Mouse (Mus musculus): ENCODE measurements around the gene Mapk3. TPM values are rescaled to one million over a fixed set of nuclear protein-coding genes. Genes with fewer than 3 reads are reported as not detected.

Gene Mapk3
- polyA plus RNA-seq, 1 experiment from 2014 or later = 63.6 TPM

- no peaks in the 10 kb centered on the region for H3K9me3 ChIP-seq (replicated peaks)
- peaks cover 30% of the 10 kb centered on the region for H3K4me1 ChIP-seq
- peak overlapping the region; percentile 74; the same call in 1 of the 2 replicates for H3K4me3 ChIP-seq
- H3K27me3 ChIP-seq = no peaks in the 10 kb centered on the region
- ATAC-seq (ENCODE audit: low FRiP score) = no peak
- peaks cover 31% of the 10 kb centered on the region for H3K36me3 ChIP-seq
- H3K4me2 ChIP-seq (replicated peaks) = peak overlapping the region; percentile 88
- WGBS = 66% methylated on average over 4 of the region's 4 CpGs
- H3K27ac ChIP-seq = peak overlapping the region; percentile 89; the same call in 1 of the 2 replicates
- peak overlapping the region; percentile 90; the same call in 1 of the 2 replicates for H3K9ac ChIP-seq
Measured at GRCm38 (mm10) chr7:126760956-126761355, 1.6 kb downstream of the Mapk3 start.

GRCm38 (mm10) chr7:126761529-126762067 is 2.2 kb downstream of the Mapk3 start:
- Histone ChIP-seq H3K4me1 (peaks cover 30% of the 10 kb centered on the region), H3K9ac (no peak overlapping the region), H3K27ac (peak overlapping the region; percentile 1; the same call in 1 of the 2 replicates), H3K4me2 (replicated peaks) (peak overlapping the region; percentile 88), H3K4me3 (no peak overlapping the region), H3K9me3 (replicated peaks) (no peaks in the 10 kb centered on the region), H3K27me3 (no peaks in the 10 kb centered on the region), H3K36me3 (peaks cover 36% of the 10 kb centered on the region)
- 80% methylated on average over 6 of the region's 6 CpGs for WGBS
- ATAC-seq (ENCODE audit: low FRiP score) = no peak

GRCm38 (mm10) chr7:126762471-126763008 is 3.1 kb downstream of the Mapk3 start:
- Histone ChIP-seq H3K27me3 (no peaks in the 10 kb centered on the region), H3K36me3 (peaks cover 46% of the 10 kb centered on the region), H3K4me2 (replicated peaks) (peak overlapping the region; percentile 27; the same call in 1 of the 2 replicates), H3K9ac (no peak overlapping the region), H3K4me1 (peaks cover 30% of the 10 kb centered on the region), H3K9me3 (replicated peaks) (no peaks in the 10 kb centered on the region), H3K27ac (no peak overlapping the region), H3K4me3 (no peak overlapping the region)
- 71% methylated on average over 17 of the region's 17 CpGs for whole genome bisulfite sequencing
- ATAC-seq (ENCODE audit: low FRiP score) = no peak

GRCm38 (mm10) chr7:126765540-126765939 is 6.1 kb downstream of the Mapk3 start:
- Histone ChIP-seq H3K27me3 (no peaks in the 10 kb centered on the region), H3K27ac (no peak overlapping the region), H3K4me3 (no peak overlapping the region), H3K36me3 (peaks cover 75% of the 10 kb centered on the region), H3K4me2 (replicated peaks) (no peak overlapping the region), H3K9me3 (replicated peaks) (no peaks in the 10 kb centered on the region), H3K9ac (no peak overlapping the region), H3K4me1 (peaks cover 23% of the 10 kb centered on the region)
- 83% methylated on average over 9 of the region's 9 CpGs for WGBS
- ATAC-seq (ENCODE audit: low FRiP score) = no peak

- Histone ChIP-seq H3K9me3 (replicated peaks) (no peaks in the 10 kb centered on the region), H3K27ac (no peak within 1 kb of the TSS), H3K4me1 (peaks cover 17% of the 10 kb centered on the region), H3K36me3 (peaks cover 82% of the 10 kb centered on the region), H3K27me3 (no peaks in the 10 kb centered on the region), H3K4me3 (no peak within 1 kb of the TSS), H3K9ac (no peak within 1 kb of the TSS), H3K4me2 (replicated peaks) (no peak within 1 kb of the TSS)
- WGBS = 94% methylated on average over 16 of the region's 16 CpGs
- no peak for ATAC-seq (ENCODE audit: low FRiP score)
Measured at GRCm38 (mm10) chr7:126766201-126766600, 6.8 kb downstream of the Mapk3 start, which contains the start of gene Gdpd3. Gene Gdpd3, plus strand, starts transcription at chr7:126766334.

GRCm38 (mm10) chr7:126767001-126767400 is 7.6 kb downstream of the Mapk3 start:
- no peak for ATAC-seq (ENCODE audit: low FRiP score)
- H3K27ac ChIP-seq = no peak overlapping the region
- peaks cover 83% of the 10 kb centered on the region for H3K36me3 ChIP-seq
- H3K4me2 ChIP-seq (replicated peaks) = no peak overlapping the region
- no peaks in the 10 kb centered on the region for H3K27me3 ChIP-seq
- WGBS = 92% methylated on average over 8 of the region's 8 CpGs
- no peak overlapping the region for H3K9ac ChIP-seq
- H3K9me3 ChIP-seq (replicated peaks) = no peaks in the 10 kb centered on the region
- no peak overlapping the region for H3K4me3 ChIP-seq
- peaks cover 11% of the 10 kb centered on the region for H3K4me1 ChIP-seq

GRCm38 (mm10) chr7:126770784-126771183 is 11.4 kb downstream of the Mapk3 start:
- Histone ChIP-seq H3K36me3 (peaks cover 59% of the 10 kb centered on the region), H3K27ac (no peak overlapping the region), H3K4me1 (peaks cover 3% of the 10 kb centered on the region), H3K4me2 (replicated peaks) (no peak overlapping the region), H3K4me3 (no peak overlapping the region), H3K9me3 (replicated peaks) (no peaks in the 10 kb centered on the region), H3K27me3 (no peaks in the 10 kb centered on the region), H3K9ac (no peak overlapping the region)
- 77% methylated on average over 12 of the region's 12 CpGs for WGBS
- ATAC-seq (ENCODE audit: low FRiP score) = no peak

GRCm38 (mm10) chr7:126773351-126773750 is 13.9 kb downstream of the Mapk3 start:
- Histone ChIP-seq H3K9ac (no peak overlapping the region), H3K4me3 (no peak overlapping the region), H3K36me3 (peaks cover 35% of the 10 kb centered on the region), H3K27ac (no peak overlapping the region), H3K27me3 (no peaks in the 10 kb centered on the region), H3K4me2 (replicated peaks) (no peak overlapping the region), H3K4me1 (peaks cover 21% of the 10 kb centered on the region), H3K9me3 (replicated peaks) (no peaks in the 10 kb centered on the region)
- no peak for ATAC-seq (ENCODE audit: low FRiP score)
- 93% methylated on average over 2 of the region's 2 CpGs for WGBS

- H3K9me3 ChIP-seq (replicated peaks) = no peaks in the 10 kb centered on the region
- no peak for ATAC-seq (ENCODE audit: low FRiP score)
- H3K27ac ChIP-seq = no peak overlapping the region
- H3K4me1 ChIP-seq = peaks cover 26% of the 10 kb centered on the region
- WGBS = 79% methylated on average over 2 of the region's 2 CpGs
- H3K9ac ChIP-seq = no peak overlapping the region
- no peaks in the 10 kb centered on the region for H3K27me3 ChIP-seq
- H3K36me3 ChIP-seq = peaks cover 27% of the 10 kb centered on the region
- no peak overlapping the region for H3K4me2 ChIP-seq (replicated peaks)
- no peak overlapping the region for H3K4me3 ChIP-seq
Measured at GRCm38 (mm10) chr7:126774463-126774862, 15.1 kb downstream of the Mapk3 start.

GRCm38 (mm10) chr7:126775185-126775977 is 16.0 kb downstream of the Mapk3 start:
- no peaks in the 10 kb centered on the region for H3K27me3 ChIP-seq
- H3K4me3 ChIP-seq = no peak overlapping the region
- peaks cover 35% of the 10 kb centered on the region for H3K4me1 ChIP-seq
- 87% methylated on average over 10 of the region's 10 CpGs for WGBS
- peak overlapping the region; percentile 88; the same call in 1 of the 2 replicates for H3K27ac ChIP-seq
- H3K9ac ChIP-seq = no peak overlapping the region
- H3K4me2 ChIP-seq (replicated peaks) = peak overlapping the region; percentile 95
- ATAC-seq (ENCODE audit: low FRiP score) = no peak
- peaks cover 18% of the 10 kb centered on the region for H3K36me3 ChIP-seq
- no peaks in the 10 kb centered on the region for H3K9me3 ChIP-seq (replicated peaks)

- H3K9ac ChIP-seq = peak overlapping the region; percentile 93; the same call in 1 of the 2 replicates
- H3K4me3 ChIP-seq = no peak overlapping the region
- H3K27ac ChIP-seq = peak overlapping the region; percentile 88
- H3K4me1 ChIP-seq = peaks cover 36% of the 10 kb centered on the region
- H3K36me3 ChIP-seq = peaks cover 13% of the 10 kb centered on the region; the same call in 1 of the 2 replicates
- no peaks in the 10 kb centered on the region for H3K9me3 ChIP-seq (replicated peaks)
- H3K4me2 ChIP-seq (replicated peaks) = peak overlapping the region; percentile 95
- no peaks in the 10 kb centered on the region for H3K27me3 ChIP-seq
- 65% methylated on average over 3 of the region's 3 CpGs for WGBS
- ATAC-seq (ENCODE audit: low FRiP score) = no peak
Measured at GRCm38 (mm10) chr7:126775978-126776234, 16.5 kb downstream of the Mapk3 start.

GRCm38 (mm10) chr7:126776598-126777057 is 17.2 kb downstream of the Mapk3 start, which contains the start of gene Ypel3:
Gene Ypel3, plus strand, starts transcription at chr7:126776955.
- Histone ChIP-seq H3K9me3 (replicated peaks) (no peaks in the 10 kb centered on the region), H3K9ac (peak within 1 kb of the TSS; percentile 93), H3K27me3 (no peaks in the 10 kb centered on the region), H3K4me1 (peaks cover 43% of the 10 kb centered on the region), H3K27ac (peak within 1 kb of the TSS; percentile 88), H3K36me3 (peaks cover 9% of the 10 kb centered on the region; the same call in 1 of the 2 replicates), H3K4me2 (replicated peaks) (peak within 1 kb of the TSS; percentile 95), H3K4me3 (peak within 1 kb of the TSS; percentile 82)
- peak; percentile 82 for ATAC-seq (ENCODE audit: low FRiP score)
- WGBS = 0% methylated on average over 36 of the region's 37 CpGs

Data from hindbrain, embryonic 12.5 days (tissue).